Mouse (Mus musculus) left cerebral cortex, adult 8-10 months (tissue): ENCODE results near the gene Syce1l. TPM values are rescaled to one million over a fixed set of nuclear protein-coding genes. Genes with fewer than 3 reads are reported as not detected.
A peak's percentile ranks its signal among the peaks of the same experiment; 100 is the strongest.

Experiments used
- DNase-seq, 2 experiments: peaks; one replicate each; pipeline ENCODE4 v3.0.0; 2022; ENCODE audit warnings: low spot score in 2 of 2
- total RNA-seq, 4 experiments: library from RNA; stranded (reverse); gene quantifications; 2 replicates each; pipeline ENCODE4 v1.2.4; 2022

Gene Syce1l
- under 1 TPM in 1 of 4 experiments, not detected in 3; 0.48 TPM for total RNA-seq

- DNase-seq: no peak
Observed at GRCm38 (mm10) chr8:113642926-113643325, at the start of gene Syce1l. Gene Syce1l (plus strand): TSS chr8:113643213.

- DNase-seq: no peak
Observed at GRCm38 (mm10) chr8:113598401-113598800, 44.6 kb upstream of the Syce1l start.

- no peak for DNase-seq
Observed at GRCm38 (mm10) chr8:113632634-113633033, 10.4 kb upstream of the Syce1l start.

- no peak for DNase-seq
Observed at GRCm38 (mm10) chr8:113634161-113634560, 8.9 kb upstream of the Syce1l start.

GRCm38 (mm10) chr8:113634670-113635591 lies 8.1 kb upstream of the Syce1l start, which contains the start of gene Mon1b:
Gene Mon1b (plus strand): TSS chr8:113635587.
- DNase-seq: peak; percentile 97 to 99

- DNase-seq: peak in 1 of 2 experiments; percentile 20
Observed at GRCm38 (mm10) chr8:113635592-113636279, 7.3 kb upstream of the Syce1l start.

- DNase-seq: no peak
Observed at GRCm38 (mm10) chr8:113636280-113636628, 6.8 kb upstream of the Syce1l start.

DNA sequence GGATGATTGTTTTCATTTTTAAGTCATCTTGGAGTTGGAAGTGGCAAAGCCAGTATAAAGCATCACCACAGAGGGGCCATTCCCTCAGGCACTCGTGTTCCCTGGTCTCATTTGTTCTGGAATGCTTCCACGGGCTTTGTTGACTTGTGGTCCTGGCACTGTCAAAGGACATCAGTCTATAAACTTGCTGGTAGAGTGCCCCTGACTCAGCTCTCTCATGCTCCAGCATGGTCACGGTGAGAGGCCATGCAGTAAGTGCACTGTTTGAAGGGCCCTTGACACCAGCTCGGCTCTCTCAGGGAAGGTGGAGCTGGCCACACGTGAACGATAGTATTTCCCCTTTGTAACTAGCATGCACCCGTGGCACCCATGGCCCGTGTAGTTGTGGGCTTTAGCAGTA lies 2.7 kb upstream of the Syce1l start:
- no peak for DNase-seq

GRCm38 (mm10) chr8:113643479-113644210 lies 632 bp downstream of the Syce1l start:
- no peak for DNase-seq

GRCm38 (mm10) chr8:113645220-113645619 lies 2.2 kb downstream of the Syce1l start:
- no peak for DNase-seq

DNA sequence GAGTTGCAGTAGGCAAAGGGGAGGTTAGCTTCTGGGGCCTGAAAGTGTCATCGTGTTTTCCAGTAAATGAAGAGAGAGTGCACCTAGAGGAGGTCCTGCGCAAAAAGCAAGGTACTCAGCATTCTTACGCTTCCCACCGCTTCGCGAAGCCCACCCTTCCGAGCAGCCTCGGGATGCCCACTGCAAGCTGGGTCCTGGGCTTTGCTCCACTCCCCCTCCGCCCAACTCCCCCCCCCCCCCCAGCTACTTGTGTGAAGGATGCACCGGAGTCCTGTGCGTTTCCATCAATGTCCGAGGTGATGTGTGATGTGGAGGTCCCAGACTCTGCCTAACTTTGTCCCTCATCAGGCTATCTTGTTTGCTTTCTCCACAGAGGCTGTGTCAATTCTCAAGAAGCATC lies 9.4 kb downstream of the Syce1l start:
- DNase-seq: no peak

DNA sequence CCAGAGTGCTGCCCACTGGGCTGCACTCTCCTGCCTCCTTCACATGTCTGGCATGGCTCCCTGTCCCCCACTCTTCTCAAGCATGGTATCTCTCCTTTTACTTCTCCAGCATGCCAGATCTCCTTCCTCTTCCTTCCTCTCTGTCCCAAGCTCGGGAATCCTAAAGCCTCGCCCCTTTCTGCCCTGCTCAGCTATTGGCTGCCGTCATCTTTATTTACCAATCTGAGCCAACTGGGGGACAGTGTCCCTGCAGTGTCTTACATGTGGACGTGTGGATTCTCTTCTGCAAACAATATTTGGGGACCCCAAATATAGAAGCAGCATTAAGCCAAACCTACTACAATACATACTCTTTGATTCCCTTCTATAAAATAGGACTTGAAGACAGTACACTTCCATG lies 10.1 kb downstream of the Syce1l start:
- no peak for DNase-seq

- DNase-seq: no peak
Observed at GRCm38 (mm10) chr8:113656154-113656553, 13.1 kb downstream of the Syce1l start.

- DNase-seq: no peak
Observed at GRCm38 (mm10) chr8:113656681-113657298, 13.8 kb downstream of the Syce1l start.

DNA sequence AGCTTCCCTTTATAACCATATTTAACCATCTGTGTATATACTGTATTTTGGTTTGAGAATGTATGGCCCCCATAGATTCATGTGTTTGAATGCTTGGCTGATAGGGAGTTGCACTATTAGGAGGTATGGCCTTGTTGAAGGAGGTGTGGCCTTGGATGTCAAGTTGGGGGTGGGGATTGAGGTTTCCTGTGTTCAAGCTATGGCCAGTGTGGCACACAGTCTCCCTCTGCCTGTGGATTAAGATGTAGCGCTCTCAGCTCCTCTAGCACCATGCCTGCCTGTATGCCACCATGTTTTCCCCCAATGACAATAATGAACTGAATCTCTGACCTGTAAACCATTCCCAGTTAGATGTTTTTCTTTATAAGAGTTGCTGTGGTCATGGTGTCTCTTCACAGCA lies 17.1 kb downstream of the Syce1l start:
- DNase-seq: no peak

DNA sequence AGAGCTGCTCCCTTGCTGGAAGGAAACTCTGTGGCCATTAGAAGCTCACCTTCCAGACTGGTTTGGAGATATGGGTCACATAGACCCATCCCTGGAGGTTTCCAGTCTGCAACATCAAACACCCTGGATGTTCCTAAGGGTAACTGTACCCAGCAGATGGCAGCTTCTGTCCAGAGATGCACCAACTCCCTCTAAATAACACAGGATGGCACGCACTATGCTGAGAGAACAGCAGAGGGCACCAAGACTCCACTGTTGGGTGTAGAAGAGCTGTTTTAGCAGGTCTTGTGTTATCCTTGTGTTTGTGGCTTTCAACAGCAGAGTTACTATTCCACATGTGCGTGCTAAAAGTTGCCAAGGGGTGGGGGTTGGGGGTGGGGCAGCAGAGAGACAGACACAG lies 21.5 kb downstream of the Syce1l start:
- peak; percentile 63 to 76 for DNase-seq

DNA sequence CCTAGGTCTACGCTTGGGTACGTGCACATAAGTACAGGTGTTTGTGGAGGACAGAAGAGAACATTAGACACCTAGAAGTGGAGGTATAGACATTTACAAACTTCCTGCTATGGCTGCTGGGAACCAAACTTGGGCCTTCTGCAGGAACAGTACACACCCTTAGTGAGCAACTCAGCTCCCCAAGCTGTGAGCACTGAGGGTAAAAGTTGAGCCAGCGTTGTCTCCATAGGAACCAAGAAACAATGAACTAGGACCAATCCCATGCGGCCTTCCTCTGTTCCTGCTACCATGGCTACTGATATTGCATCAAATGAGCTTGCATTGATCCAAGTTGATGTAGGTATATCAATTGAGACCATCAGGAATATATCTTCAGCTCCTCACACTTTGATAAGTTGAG lies 22.0 kb downstream of the Syce1l start:
- DNase-seq: no peak

DNA sequence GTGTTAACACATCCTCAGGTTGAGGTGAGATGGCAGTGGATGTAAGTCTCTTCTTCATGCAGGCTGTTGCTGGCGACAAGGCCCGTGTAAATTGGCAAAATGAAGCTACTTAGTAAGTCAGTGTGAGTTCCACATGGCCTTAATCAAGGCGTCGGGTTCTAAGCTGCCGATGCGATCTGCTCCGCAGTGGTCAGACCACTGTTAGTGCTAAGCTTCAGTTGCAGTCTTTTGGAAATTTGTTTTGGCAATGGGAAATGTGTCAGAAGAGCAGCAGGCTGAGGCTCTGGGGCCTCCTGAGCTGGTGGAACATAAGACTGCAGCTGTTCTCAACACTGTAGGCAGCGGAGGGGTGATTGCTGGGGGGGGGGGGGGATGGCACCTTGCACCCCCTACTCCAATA lies 22.9 kb downstream of the Syce1l start:
- DNase-seq: no peak

- no peak for DNase-seq
Observed at GRCm38 (mm10) chr8:113666714-113667432, 23.9 kb downstream of the Syce1l start.

GRCm38 (mm10) chr8:113669924-113670323 lies 26.9 kb downstream of the Syce1l start:
- DNase-seq: no peak
